Mouse (Mus musculus): ENCODE measurements around the gene Olfr873.
"Not testable (repeated sequence)": the region's sequence is repeated elsewhere in the genome, so short reads cannot be mapped to it uniquely, and the experiment has no call there.

The Olfr873 gene

GRCm38 (mm10) chr9:20298232-20298631, at the start of gene Olfr873:
Gene Olfr873 (plus strand): TSS chr9:20298532.
- no peak for DNase-seq (ENCODE audit: low read depth, low spot score)

DNA sequence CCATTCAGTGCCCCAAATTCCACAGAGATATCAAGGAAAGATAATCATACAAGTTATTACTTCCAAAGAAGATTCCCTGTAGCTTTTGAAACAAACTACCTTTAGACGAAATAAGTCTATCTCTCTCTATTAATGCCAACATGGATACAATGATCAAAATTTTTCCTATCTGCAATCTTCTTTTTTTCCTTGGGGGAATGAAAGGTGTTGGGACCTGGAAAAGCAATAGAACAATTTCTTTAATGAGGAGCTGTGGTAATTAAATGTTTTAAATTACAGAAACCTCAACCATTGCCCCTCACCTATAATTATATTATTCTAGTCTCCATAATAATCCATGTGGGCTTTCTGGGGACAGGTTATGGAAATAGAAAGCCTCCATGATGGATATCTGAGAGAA, 16.3 kb upstream of the Olfr873 start, which contains the start of gene Olfr39:
Gene Olfr39, plus strand, starts transcription at position 301 of the 400 bp plus-strand sequence.
- no peak for DNase-seq (ENCODE audit: low read depth, low spot score)

- not testable (repeated sequence) for DNase-seq (ENCODE audit: low read depth, low spot score)
These were observed 2.8 kb upstream of the Olfr873 start for GRCm38 (mm10) chr9:20295562-20295961.

DNA sequence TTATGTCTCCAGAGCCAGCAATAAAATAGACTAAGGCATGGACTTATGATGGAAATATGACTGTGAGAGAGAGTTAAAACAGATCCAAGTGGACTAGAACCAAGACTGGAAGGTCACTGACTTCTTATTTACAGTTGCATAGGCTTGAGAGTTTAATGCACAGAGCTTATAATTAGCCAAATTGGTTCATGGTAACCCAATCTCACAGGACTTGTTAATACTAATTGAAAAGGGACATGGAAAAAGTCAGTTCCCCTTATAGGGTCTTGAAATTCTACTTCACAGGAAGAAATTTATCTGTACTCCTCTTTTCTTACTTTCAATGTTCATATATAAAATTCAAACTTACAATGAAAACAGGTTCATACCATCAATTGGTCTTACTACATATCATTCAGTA, 37.7 kb downstream of the Olfr873 start, which contains the start of gene Olfr18:
Gene Olfr18, minus strand, starts transcription at position 101 of the 400 bp plus-strand sequence.
- no peak for DNase-seq (ENCODE audit: low read depth, low spot score)

DNA sequence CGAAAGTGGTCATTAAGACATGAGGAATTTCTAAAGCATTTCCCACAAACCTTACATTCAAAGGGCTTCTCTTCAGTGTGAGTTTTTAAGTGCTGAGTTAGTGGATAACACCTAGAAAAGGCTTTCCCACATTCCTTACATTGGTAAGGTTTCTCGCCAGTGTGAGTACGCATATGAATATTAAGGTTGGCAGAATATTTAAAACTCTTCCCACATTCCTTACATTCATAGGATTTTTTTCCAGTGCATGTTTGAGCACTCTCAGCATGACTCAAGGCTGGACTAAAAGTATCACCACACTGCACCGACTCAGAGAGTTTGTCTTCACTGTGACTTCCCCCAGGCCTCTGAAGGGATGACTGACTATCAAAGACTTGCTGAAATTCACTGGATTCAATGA, 50.2 kb downstream of the Olfr873 start:
- DNase-seq (ENCODE audit: low read depth, low spot score), result no peak
